Mouse (Mus musculus) adrenal gland, postnatal 14 days (tissue): Measurements from ENCODE around the gene Hoxd12. TPM values are rescaled to one million over a fixed set of nuclear protein-coding genes. Genes with fewer than 3 reads are reported as not detected.

Experiments
- DNase-seq: peaks from one replicate; pipeline ENCODE4 v3.0.0; 2021; ENCODE audit warnings: mixed read lengths
- long read RNA-seq, 2 experiments: library from polyadenylated mRNA; stranded (forward); transcript quantifications; one replicate each; pipeline ENCODE4 v2.0.0; 2021
- total RNA-seq: library from RNA; stranded (reverse); gene quantifications from 2 replicates; pipeline ENCODE4 v1.2.3, GENCODE M21; 2021

Hoxd12 gene
- total RNA-seq, result not detected in 2 replicates
- long read RNA-seq, experiment 1, result 0 reads
- long read RNA-seq, experiment 2, result 0 reads

DNA sequence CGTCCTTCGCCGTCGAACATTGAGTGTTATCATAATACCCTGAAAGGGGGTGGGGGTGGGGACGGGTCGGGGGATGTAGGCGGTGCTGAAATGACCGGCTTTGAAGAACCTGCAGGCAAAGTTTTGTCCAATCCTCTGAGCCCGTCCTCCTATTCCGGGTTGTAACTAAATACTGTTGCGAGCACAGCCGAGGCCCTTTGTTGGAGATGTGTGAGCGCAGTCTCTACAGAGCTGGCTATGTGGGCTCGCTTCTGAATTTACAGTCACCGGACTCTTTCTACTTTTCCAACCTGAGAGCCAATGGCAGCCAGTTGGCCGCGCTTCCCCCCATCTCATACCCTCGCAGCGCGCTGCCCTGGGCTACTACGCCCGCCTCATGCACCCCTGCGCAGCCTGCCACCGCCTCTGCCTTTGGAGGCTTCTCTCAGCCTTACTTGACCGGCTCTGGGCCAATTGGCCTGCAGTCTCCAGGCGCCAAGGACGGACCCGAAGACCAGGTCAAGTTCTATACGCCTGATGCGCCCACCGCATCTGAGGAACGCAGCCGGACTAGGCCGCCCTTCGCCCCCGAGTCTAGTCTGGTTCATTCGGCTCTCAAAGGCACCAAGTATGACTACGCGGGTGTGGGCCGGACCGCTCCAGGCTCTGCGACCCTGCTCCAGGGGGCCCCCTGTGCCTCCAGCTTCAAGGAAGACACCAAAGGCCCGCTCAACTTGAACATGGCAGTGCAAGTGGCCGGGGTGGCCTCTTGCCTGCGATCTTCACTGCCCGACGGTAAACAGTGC is at the start of gene Hoxd12:
Gene Hoxd12, plus strand, starts transcription at position 133 of the 785 bp plus-strand sequence.
- DNase-seq, result no peak

DNA sequence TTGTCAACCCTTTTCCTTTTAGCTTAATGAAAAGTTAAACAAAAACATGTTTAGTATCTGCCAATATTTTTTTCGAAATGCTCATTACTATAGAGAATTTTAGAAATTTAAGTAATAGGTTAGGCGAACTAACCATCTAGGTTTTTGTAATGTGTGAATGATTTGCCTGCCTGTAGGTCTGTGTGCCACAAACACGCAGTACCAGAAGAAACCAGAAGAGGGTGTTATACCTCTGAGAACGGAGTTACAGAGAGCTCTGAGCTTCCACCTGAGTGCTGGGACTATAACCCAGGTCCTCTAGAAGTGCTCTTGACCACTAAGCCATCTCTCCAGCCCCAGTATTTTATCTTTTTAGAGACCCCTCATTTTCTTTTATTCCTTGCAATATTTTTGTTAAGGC is 39.4 kb upstream of the Hoxd12 start:
- no peak for DNase-seq

DNA sequence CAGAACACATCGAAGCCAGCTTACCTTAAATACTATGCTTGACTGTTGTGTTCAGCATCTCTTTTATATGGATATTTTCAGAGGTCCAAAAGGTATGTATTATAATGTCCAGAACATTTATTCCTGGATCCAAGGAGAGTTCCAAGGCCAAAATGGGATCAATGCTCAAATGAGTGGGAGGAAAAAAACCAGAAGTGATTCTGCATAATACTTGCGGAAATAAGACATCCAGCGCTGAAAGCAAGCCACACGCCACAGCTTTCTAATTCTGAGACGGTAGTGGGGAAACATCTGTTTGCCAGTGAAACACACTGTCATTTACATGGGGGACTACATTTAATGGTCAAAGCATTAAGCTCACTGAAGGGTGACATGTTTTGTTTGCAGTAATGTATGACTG is 32.4 kb upstream of the Hoxd12 start:
- DNase-seq, result no peak

DNA sequence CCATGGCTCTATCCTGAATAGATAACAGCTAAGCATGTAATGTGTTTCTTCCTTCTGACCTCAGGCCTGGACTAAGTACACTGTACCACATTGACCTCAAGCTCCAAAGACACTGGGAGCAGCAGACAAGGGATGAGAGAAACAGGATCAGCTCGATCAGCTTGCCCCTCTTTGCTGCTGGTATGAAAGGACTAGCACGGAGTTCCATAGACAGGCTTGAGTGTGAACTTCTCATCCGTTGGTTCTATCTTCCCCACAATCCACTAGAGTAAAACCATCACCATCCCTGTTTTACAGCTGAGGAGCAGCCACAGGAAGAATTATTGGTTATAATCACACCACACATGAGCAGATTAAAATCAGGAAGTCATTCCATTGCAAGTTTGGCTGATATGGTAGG is 29.2 kb upstream of the Hoxd12 start:
- DNase-seq, result no peak

DNA sequence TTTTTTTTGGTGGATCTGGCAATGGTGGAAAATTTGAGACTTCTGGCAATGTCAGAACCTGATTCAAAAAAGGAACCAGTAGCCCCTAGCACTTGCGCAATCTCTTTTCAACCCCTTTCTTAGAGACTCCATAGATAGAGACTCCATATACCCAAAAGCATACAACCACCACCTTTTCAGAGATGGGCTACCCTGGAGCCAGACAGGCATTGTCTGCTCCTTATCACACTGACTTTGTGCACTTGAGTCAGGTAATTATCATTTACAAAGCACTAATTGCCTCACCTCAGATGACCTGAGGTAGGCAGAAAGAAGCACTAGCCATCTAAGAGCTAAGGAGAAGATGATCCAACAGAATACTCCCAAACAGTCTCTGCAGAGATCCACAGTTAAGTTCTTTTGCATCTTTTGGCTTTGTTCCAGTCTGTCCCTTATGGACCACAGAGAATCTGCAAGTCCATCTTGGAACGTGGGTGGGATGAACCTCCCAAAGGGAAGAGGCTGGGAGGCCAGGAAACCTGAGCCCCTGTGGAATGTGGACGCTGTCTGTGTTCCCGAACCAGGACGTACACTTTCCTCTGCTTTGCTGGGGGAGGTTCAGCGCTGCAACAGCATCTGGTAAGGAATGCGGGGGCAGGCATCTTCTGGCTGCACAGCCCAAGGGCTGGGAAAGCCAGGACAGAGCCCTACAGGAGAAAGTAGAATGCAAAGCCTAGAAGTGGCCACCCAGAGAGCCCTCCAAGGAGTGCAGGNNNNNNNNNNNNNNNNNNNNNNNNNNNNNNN is 27.5 kb upstream of the Hoxd12 start:
- no peak for DNase-seq

DNA sequence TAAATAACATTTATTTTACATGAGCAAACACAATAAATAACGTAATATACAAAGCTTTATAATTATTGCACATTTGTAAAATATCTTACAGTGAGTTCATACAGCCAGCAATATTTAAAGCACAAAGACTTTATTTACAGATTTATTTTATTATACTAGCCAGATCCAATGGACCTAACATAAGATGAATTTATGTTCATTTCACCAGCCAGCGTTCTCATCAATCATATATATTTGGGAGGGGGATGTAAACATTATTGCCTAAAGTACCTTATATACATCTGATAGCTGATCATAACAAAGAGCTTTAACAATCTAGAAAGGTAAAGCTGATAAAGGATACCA is 21.8 kb upstream of the Hoxd12 start:
- no peak for DNase-seq

DNA sequence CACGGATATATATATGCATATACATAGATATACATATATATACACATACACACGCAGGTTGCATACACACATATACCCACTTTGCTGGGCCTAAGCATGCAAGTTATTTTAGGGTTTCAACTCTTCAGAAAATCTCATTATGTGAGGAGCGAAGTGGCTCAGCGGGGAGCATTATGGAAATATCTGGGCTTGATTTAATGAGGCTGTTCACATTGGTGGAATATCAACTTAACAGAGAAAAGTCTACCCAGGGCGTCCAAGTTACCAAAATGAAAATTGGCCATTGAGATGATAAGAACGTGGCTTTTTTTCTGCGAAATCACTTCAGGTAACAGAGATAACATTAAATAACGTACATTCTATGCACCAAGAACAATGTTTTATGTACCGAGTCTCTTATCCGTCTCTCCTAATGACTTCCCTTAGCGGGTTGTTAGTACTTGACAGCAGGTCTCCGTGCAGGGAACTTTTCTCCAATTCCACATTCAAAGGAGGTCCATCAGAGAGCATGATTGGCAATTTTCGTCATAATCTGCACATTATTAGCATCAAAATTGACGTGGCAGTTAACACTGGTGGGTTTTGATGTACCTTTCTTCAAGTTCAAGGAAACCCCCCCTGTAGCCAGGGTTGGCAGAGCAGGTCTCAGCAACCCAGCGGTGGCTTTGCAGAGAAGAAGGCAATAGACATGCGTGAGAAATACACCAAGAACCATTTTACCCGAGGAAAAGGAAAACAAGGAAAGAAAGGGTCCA is 20.9 kb upstream of the Hoxd12 start:
- no peak for DNase-seq

DNA sequence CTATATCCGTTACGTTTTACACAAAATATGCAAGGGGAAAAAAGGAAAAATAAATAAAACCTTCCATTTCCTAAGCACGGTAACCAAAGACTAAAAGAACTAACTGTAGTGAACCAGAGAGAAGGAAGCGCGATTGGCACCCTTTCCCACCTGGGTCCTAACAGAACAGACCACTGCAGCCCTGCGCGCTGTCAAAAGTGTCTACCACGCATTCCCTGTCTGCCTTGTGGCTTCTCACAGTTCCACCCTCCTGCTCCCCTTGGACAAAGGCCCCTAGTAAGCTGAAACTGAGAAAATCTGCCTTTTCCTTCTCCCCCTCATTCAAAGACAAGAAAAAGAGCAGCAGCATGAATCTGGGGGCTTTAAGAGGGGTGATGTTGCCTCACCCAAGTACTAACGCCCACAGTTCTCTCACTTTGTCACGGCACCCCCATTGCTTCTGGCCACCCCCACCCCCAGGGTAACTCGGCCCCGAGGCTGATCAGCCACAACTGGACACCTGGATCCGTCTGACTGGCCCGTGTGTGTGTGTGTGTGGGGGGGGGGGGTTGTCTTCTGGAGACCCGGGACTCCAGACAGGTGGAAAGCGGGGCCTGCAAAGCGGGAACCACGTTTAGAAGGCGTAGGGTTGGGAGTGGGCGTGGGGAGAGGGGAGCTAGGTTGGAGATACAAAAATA is 19.9 kb upstream of the Hoxd12 start:
- DNase-seq, result no peak

DNA sequence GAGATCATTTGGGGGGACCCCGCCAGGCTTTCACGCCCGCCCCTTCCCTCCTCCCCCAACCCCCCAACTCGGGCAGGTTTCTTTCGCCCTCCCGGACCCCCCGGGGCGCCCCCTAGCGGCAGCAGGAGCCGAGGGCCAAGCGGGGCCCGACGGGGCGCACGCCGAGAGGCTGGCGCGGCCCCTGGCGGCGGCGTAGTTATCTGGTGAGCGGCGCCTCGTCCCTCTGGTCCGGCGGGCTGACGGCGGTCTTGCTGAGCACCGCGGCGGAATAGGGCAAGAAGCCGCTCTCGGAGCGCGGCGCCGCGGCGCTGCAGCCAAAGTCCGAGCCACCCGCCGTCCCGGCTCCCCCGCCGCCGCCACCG is 19.4 kb upstream of the Hoxd12 start:
- peak; percentile 67 for DNase-seq

DNA sequence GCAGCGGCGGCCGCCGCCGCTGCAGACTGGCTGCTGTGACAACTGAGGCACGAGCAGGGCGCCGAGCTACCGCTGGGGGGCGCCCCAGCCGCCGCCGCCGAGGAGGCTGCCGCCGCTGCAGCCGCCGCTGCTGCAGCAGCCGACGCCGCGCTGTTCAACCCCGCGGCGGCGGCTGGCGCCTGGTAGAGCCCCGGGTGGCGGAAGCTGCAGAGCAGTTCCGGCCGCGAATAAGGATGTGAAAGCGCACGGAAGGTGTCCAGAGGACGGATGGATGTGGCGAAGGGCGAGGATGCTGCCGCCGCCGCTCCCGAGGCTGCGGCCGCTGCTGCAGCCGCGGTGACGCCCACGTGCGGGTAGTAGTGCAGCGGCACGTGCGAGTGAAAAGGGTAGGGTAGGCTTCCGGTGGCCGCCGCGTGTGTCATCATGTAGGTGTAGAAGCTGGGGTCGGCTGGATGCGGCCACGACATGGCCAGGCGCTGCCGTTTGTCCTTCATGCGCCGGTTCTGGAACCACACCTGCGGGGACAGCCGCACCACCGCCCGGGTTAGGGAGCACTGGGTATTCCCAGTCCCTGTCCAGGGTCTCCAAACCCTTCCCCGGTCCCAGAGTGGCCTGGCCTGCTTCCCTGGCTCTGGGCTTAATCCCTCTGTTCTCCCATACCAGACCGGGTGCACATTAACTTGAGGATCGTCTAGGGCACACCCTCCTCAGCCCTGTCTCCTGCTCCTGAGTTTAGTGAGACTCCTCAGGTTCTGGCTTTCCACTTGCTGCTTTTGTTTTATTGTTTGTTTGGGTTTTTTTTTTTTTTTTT is 18.8 kb upstream of the Hoxd12 start:
- peak; percentile 25 for DNase-seq

DNA sequence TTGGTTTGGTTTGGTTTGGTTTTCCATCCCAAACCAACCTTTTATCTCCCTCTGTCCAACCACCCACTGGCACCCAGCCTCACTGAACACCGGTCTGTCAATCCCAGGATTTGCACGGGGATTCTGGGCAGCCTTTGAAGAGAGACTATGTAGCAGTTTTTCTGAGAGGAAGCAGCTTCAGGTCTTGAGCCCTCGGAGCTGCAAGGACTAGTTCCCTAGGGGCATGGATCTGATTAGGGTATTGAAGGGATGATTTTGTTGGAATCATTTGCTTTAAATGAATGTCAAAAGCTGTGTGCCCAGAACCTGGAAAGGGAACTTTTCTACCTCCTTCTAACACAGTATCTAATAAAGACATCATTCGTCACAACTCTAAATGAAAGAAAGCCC is 18.2 kb upstream of the Hoxd12 start:
- no peak for DNase-seq

DNA sequence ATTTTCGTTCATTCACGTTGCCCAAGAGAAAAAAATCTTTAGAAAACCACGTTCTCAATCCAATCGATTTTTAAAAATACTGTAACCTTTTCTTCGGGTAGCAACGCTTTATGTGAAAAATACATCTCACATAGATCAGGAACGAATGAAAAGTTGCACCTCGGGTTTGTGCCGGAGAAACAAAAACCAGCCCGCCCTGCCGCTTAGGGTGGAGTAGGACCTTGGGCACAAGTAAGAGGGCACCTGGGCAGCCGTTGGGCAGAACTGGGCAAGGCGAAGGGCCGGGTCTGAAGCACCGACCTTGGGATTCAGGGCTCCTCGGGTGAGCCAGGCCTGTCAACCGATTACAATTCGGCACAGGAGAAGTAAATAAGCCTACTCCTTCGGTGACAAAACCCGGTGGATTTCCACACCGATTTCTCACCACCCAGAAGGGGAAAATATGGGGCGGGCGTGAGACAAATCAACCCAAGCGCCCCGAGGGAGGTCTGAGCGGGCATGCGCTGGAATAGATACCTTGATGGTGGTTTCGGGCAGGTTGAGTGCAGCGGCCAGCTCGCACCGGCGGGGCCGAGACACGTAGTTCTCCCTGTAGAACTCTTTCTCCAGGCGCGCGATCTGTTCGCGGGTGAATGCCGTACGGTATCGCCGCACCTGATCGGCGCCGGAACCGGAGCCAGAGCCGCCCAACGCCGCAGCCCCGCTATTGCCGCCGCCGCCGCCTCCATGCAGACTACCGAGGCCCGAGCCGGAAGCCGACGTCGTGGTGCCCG is 17.4 kb upstream of the Hoxd12 start:
- no peak for DNase-seq

DNA sequence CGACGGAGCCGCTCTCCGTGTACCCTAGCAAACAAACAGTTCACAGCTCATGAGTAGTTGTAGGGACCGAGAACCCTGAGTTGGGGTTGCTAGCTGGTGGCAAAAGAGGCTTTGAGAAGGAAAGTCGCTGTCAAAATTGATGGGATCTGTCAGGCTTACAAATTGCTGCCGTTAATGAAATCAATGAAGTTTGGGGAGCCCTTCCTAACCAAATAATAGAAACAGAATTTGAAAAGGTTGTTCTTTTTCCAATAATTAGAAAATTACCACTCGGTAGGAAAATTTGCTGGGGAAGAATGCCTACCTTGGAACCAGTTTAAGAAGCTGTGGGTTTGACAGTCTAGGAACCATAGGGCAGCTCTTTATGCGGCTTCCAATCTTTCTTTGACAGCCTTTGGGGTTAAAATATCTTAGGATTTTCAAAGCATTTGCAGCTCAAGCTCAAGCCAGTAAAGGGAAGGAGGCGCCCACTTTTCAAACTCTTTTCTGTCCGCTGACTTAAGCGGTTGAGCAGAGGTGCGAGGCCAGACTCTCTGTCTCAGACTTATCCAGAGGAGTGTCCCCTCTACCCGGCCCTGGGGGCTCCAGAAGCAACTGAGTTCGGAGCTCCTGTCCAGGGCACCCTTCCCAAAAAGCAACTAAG is 16.7 kb upstream of the Hoxd12 start:
- no peak for DNase-seq

DNA sequence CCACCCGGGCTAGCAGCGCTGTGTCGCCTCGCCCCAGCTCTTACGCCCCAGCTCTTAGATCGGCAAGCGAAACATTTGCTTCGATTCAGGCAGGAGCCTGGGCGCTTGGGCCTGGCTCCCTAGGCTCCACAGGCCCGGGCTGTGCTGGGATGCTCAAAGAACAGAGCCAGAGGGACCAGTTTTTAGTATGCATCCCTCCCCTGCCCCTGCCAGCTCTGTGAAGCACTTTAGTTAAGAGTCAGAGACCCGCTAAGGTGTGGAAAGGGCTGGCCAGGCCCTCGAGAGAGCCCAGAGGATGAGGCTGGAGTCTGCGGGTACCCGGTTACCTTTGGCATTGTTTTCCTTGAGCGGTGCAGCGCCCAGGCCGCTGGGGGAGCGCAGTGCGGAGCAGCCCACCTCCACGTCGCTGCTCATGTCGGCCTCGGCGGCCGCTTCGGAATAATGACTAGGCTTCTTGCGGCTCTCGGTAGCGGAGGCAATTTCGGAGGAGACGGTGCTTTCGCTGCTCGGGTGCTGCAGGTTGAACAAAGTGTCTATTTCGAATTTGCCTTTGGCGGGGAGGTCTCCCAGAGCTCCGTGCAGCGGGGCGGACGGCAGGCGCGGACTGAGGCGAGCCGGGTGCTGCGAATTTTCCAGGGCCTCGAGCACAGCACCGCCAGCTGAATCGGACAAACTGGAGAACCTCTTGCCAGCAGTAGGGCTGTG is 16.0 kb upstream of the Hoxd12 start:
- no peak for DNase-seq

DNA sequence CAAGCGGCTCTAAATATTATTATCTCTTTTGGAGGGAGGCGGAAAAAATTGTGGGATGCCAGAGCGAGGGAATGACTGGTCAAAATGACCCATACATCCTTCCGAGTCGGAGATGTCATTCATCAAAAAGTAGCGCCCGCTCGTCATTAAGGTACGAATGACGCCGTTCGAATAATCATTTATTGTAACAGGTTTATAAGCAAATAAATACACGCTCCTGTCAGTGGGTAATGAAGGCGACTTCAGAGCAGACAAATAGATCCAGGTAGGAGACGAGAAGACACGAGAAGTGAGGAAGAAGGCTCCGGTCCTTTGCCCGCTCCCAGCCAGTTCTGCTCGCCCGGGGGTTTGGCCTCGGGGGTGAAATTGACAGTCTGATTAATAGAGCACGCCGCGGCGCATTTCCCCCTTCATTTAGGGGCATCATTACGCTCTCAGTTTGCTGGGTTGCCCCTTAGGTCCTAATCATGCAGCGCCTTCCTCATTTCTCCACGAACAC is 15.3 kb upstream of the Hoxd12 start, which contains the start of gene Evx2:
Gene Evx2, minus strand, starts transcription at position 51 of the 499 bp plus-strand sequence.
- DNase-seq, result no peak

DNA sequence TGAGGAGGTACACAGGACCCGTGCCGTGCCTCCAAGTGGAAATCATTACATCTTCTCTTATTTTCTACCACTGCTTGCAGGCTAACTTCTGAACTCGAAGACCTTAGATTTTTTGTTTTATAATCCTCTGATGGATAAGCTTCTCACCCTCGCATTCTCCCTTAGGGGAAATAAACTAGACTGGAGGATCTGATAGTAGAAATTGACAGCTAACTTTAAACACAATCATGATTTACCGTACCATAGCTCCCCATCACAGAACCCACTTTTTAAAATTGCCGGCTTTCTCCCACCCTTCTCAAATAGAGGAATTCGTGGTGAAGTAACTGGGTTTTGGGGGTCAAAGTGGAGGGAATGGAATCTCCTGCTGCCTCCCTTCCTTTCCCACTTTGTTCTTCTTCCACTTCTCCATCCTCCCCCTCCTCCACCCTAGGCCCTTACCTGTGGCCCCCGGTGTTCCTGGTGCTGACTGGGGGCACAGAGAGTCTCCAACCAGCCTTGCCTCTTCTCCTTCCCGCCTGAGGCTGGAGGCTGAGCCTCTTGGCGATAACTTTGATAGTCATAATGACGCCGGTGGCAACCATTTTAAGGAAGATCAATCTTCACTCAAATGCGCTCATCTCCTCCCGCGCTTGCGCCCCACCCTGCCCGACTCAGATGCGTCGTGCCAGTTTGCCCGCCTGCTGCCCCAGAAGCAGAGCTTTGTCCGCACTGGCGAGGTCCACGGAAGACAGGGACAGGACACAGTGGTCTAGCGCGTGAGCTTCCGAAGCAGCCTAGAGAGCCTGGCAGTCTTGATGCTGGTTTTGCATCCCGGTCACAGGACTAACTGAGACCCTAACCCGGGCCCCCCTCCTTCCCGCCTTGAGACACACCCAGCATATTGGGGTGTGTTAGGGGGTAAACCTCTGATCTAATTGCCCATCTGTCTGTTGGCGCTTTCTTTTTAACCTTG is 14.1 kb upstream of the Hoxd12 start:
- no peak for DNase-seq

DNA sequence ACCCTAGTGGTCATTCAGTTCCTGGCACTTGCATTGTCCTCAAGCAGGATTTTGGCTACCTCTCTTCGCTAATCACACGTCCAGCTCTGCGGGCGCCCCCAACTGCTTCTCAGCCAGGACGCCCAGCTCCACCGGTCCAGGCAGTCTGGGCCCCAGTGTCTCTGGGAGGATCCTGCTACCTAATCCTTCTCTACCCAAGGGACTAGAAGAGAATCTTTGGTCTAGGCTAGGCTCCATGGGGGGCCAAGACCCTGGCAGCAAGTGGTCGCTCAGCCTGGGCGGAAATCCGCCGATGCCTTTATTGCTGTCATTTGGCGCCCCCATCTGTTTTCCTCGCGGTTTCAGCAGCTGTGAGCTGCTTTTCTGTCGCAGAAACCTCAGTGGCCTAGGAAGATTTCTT is 13.1 kb upstream of the Hoxd12 start:
- DNase-seq, result no peak

DNA sequence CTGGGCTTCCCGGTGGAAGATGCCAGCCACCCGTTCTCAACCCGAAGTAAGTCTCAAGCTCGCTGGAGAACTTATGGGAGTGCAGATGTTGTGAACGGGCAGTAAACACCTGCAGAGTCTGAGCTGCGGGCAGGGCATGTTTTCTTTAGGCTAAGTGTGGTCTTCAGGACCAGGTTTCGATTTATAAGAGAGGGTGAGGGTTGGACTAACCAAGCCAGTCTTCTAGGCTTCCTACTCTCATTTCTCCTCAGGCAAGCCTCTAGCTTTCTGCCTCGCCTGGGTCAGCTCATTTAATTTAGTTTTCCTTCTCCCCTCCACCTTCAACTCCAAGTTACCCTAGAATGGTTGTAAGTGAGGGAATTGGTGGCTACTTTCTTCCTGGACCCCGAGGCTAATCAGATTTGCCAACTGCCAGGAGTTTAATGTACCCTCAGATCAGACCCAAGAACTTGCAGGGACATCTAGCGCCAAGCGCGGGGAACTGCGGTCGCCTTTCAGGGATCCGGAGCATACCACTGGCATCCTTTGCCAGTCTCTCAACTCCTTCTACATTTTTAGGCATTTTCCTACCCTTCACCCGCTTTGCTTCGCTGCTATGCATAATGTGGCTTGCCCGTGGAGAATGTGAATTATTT is 11.4 kb upstream of the Hoxd12 start:
- peak; percentile 71 for DNase-seq
